Mouse (Mus musculus): Measurements from ENCODE around the gene Pdgfc.

DNA sequence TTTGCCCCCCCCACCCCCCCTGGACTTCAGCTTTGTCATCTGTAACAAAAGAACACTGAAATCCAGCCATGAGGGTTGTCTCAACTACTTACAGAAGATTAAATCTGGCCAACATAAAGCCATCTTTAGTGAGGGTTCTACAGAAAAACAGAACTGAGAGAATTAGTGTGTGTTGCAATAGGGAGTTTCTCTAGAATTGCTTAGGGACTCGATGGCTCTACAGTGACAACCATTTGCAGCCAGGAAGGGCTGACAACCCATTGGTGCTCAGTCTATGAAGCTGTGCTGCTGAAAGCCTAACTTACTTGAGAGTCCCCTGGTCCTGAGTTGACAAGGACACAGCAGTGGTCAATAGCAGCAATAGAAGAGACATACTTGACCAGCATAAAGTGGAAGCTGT lies 21.5 kb downstream of the Pdgfc start:
- TF ChIP-seq CTCF (IDR thresholded peaks at IDR 0.05; ENCODE audit: low read depth): no peak
- TF ChIP-seq EP300 (IDR thresholded peaks at IDR 0.05; ENCODE audit: low read depth): no peak

Measured in liver, embryonic 14.5 days (tissue).